Mouse (Mus musculus) ES-E14 (cell line): ENCODE measurements at regions not wholly inside any gene's neighbourhood (a gene's known extent, or its start where the extent isn't known, plus 50 kb on each side); places are given as distances from the start of the nearest gene placed in this dataset.

Source experiments
- MAFK ChIP-seq: IDR thresholded peaks from 2 replicates; pipeline ENCODE4 v1.6.1; 2014; ENCODE audit warnings: mild to moderate bottlenecking, low read depth, low read length, inconsistent platforms; ENCODE audit not compliant: insufficient read depth
- ZC3H11A ChIP-seq: IDR thresholded peaks from 2 replicates; pipeline ENCODE4 v1.6.1; 2012; ENCODE audit warnings: low read depth, mild to moderate bottlenecking, inconsistent platforms, low read length, borderline replicate concordance

- TF ChIP-seq ZC3H11A: no peak
- TF ChIP-seq MAFK: no peak
These were observed 84.7 kb upstream of the Pappa2 start for GRCm38 (mm10) chr1:159065024-159065423.
